Mouse (Mus musculus): ENCODE results near the gene Sez6l2. TPM values are rescaled to one million over a fixed set of nuclear protein-coding genes. Genes with fewer than 3 reads are reported as not detected.

The Sez6l2 gene
- polyA plus RNA-seq, 1 experiment from 2014 or later: 0.68 TPM

DNA sequence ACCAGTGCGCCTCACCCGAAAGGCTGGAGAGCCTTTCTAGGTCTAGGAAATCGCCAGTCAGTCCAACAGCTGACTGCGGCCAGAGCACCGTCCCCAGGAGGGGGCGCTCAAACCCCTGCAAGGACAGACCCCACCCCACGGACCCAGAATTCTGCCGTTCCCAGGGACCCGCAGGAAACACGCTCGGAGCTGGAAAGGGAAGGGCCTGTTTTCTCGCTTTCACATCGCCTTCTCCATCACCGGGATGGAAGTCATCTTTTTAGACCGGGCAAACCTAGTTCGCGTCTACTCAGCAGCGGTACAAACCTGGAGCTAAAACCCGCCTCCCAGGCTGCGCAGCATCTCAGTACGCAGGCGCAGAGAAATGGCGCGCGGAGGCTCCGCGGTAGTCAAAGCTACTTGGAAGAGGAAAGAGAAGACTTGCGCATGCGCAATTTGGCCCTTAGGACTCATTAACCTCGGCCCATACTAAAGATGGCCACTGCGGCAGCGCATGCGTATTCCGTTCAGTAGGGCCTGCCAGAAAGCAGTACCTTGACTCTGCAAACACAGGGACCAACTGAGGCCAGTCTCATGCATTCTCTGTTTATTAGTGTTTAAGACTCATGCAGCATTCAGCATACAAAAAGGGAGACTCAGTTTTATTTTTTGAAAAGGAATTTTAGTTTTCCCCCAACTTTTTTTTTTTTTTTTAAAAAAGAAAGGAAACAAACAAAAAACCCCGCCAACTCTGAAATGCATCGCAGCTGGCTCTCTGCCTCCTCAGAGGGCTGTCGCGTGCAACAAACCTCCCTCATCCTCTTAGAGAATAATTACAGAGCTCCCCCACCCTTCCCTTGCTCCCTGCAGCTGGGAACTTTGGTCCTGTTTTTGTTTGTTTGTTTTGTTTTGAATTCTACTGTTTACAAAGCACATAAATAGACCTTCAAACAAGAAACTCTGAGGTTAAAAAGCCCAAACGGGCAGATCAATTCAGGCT is 66.9 kb downstream of the Sez6l2 start, which contains the start of gene Pagr1a:
Pagr1a (minus strand) TSS at position 382 of the 979 bp plus-strand sequence.
- TF ChIP-seq CTCF (IDR thresholded peaks at IDR 0.05; ENCODE audit: low read depth): peak; percentile 91
- peak within 1 kb of the TSS; percentile 97 for H3K27ac ChIP-seq (ENCODE audit: low read depth)
- peak within 1 kb of the TSS; percentile 73 for H3K4me3 ChIP-seq (ENCODE audit: low read depth, low read length)
- peaks cover 49% of the 10 kb centered on the region for H3K36me3 ChIP-seq (ENCODE audit: insufficient read depth)
- DNase-seq: peak; percentile 100
- WGBS: 1% methylated on average over 39 of the region's 39 CpGs
- peak within 1 kb of the TSS; percentile 87 for H3K4me2 ChIP-seq
- H3K9me3 ChIP-seq (ENCODE audit: low read depth, low read length): no peaks in the 10 kb centered on the region
- ATAC-seq (ENCODE audit: insufficient read depth): peak; percentile 71
- peak within 1 kb of the TSS; percentile 88 for H3K9ac ChIP-seq
- peaks cover 5% of the 10 kb centered on the region for H3K4me1 ChIP-seq (ENCODE audit: insufficient read depth)
- no peaks in the 10 kb centered on the region for H3K27me3 ChIP-seq (ENCODE audit: insufficient read depth, low read length)

DNA sequence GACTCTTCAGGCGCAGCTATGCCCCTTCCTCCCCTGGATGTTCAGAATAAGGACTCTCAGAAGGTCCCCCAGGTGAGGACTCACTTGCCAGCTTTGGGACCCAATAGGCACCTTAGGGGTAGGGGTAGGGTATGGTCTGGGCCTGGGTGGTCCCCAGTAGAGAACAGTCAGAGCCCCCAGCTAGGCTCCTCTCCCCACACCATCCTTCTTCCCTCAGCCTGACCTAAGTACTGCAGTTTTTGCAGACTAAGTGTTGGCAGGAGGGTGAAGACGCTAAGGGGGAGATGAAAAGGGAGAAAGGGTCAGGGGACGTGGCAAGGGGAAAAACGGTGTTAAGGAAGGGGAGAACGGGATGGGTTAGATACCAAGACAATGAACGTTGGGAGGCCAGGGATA is 67.6 kb downstream of the Sez6l2 start:
- ATAC-seq (ENCODE audit: insufficient read depth) (no peak), DNase-seq (no peak)
- peak overlapping the region; percentile 87 for H3K4me2 ChIP-seq
- H3K36me3 ChIP-seq (ENCODE audit: insufficient read depth): peaks cover 49% of the 10 kb centered on the region
- WGBS: 21% methylated on average over 6 of the region's 6 CpGs
- no peaks in the 10 kb centered on the region for H3K27me3 ChIP-seq (ENCODE audit: insufficient read depth, low read length)
- peak overlapping the region; percentile 79 for H3K27ac ChIP-seq (ENCODE audit: low read depth)
- H3K9ac ChIP-seq: peak overlapping the region; percentile 41
- peaks cover 9% of the 10 kb centered on the region for H3K4me1 ChIP-seq (ENCODE audit: insufficient read depth)
- no peaks in the 10 kb centered on the region for H3K9me3 ChIP-seq (ENCODE audit: low read depth, low read length)
- 0 out of 2 replicates have a peak overlapping the region, but pooled peaks have one; percentile 73 for H3K4me3 ChIP-seq (ENCODE audit: low read depth, low read length)
- no peak for TF ChIP-seq CTCF (IDR thresholded peaks at IDR 0.05; ENCODE audit: low read depth)

DNA sequence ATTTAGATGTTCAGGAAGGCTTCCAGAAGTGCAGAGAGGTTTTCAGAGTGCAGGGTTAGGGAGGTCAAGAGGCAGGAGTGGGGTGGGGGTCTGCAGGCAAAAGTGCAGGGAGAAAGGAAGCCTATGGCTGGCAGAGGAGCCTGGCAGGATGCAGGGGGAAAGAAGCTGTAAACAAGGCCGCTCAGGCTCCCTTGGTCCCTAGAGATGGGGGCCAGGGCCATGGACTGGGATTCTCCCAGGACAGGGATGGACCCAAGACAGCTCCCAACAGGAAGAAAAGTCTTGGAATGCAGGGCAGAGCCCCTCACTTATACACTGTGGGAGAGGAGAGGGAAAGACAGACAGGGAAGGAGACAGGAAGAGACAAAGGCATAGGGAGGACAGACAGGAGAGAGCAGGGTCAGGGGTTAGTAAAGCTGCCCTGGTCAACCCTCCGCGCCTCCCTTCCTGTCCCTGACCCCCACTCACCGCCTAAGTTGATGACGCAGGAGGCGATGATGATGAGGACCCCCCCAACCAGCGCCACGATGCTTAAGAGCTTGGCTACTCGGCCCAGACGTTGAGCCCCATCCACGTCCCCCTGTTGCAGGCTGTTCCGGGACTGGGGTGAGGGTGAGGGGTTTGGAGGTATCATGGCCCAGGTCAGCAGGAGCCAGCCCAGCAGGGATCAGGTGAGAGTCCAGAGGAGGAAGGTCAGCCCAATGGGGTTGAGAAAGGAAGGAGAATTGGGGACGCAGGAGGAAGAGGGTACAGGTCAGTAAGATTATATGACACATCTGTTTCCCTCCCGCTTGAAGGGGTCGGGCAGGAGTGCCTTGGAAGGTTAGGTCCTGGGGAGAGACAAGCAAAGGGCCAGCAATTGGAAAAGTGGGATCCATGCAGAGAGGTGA is 68.3 kb downstream of the Sez6l2 start:
- DNase-seq: no peak
- Histone ChIP-seq H3K36me3 (ENCODE audit: insufficient read depth) (peaks cover 49% of the 10 kb centered on the region), H3K27me3 (ENCODE audit: insufficient read depth, low read length) (no peaks in the 10 kb centered on the region), H3K9ac (peak overlapping the region; percentile 41; the same call in 1 of the 2 replicates), H3K4me1 (ENCODE audit: insufficient read depth) (peaks cover 15% of the 10 kb centered on the region), H3K4me3 (ENCODE audit: low read depth, low read length) (no peak overlapping the region), H3K4me2 (peak overlapping the region; percentile 87; the same call in 1 of the 2 replicates), H3K9me3 (ENCODE audit: low read depth, low read length) (no peaks in the 10 kb centered on the region), H3K27ac (ENCODE audit: low read depth) (peak overlapping the region; percentile 79; the same call in 1 of the 2 replicates)
- ATAC-seq (ENCODE audit: insufficient read depth): no peak
- no peak for TF ChIP-seq CTCF (IDR thresholded peaks at IDR 0.05; ENCODE audit: low read depth)
- WGBS: 58% methylated on average over 15 of the region's 15 CpGs

DNA sequence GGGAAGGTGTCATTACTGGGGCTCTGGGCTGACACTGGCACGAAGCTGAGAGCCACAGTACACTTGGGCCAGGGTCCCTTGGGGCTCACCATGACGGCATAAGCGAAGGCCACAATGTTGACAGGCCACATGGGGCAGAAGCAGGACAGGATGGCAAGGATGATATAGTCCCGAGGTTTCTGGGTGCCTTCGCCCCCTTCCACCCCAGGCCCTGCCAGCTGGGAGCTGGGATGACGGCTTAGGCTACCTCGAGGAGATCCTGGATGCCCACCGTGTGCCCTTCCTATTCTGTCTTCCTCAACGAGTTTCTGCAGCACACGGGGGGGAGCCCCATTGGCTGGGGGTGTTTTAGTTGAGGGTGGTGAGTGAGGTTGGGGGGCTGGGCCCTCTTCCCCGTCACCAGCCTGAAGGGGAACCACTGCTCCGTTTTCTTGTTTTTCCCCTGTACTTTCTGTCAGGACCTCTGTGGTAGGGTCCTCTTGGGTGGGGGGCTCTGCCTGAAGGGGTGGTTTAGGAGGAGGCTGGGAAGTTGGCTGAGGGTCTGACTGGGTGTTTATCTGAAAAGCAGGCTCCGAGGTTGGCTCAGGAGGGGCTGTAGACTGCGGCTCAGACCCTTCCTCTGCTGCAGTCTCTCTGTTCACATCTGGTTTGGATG is 69.1 kb downstream of the Sez6l2 start:
- TF ChIP-seq CTCF (IDR thresholded peaks at IDR 0.05; ENCODE audit: low read depth): no peak
- peak overlapping the region; percentile 74 for H3K4me2 ChIP-seq
- WGBS: 73% methylated on average over 14 of the region's 14 CpGs
- H3K4me3 ChIP-seq (ENCODE audit: low read depth, low read length): peak overlapping the region; percentile 50
- no peaks in the 10 kb centered on the region for H3K27me3 ChIP-seq (ENCODE audit: insufficient read depth, low read length)
- H3K36me3 ChIP-seq (ENCODE audit: insufficient read depth): peaks cover 52% of the 10 kb centered on the region
- H3K9me3 ChIP-seq (ENCODE audit: low read depth, low read length): no peaks in the 10 kb centered on the region
- peak overlapping the region; percentile 50; the same call in 1 of the 2 replicates for H3K9ac ChIP-seq
- DNase-seq (no peak), ATAC-seq (ENCODE audit: insufficient read depth) (no peak)
- H3K27ac ChIP-seq (ENCODE audit: low read depth): peak overlapping the region; percentile 67; the same call in 1 of the 2 replicates
- H3K4me1 ChIP-seq (ENCODE audit: insufficient read depth): peaks cover 21% of the 10 kb centered on the region

DNA sequence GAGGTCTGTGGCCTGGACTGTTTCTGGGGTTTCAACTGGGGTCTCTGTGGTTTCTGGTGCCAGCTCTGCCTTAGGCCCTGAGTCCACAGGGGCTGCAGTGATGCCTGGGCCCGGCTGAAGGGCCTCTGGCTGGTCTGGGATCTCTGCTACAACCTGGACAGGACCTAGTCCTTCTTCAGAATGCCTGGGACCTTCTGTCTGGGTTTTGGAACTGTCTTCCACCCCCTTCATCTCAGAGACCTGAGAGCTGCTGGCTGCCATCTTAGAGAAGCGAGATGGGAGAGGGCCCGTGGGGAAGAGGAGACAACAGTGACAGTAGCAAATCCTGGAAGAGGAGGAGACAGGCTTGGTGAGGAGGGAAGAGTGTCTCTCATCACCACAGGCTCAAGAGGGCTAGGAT is 69.7 kb downstream of the Sez6l2 start:
- H3K4me2 ChIP-seq: peak overlapping the region; percentile 74
- H3K36me3 ChIP-seq (ENCODE audit: insufficient read depth): peaks cover 49% of the 10 kb centered on the region
- no peak for DNase-seq
- H3K4me1 ChIP-seq (ENCODE audit: insufficient read depth): peaks cover 21% of the 10 kb centered on the region
- 51% methylated on average over 3 of the region's 3 CpGs for WGBS
- peak overlapping the region; percentile 50; the same call in 1 of the 2 replicates for H3K9ac ChIP-seq
- H3K4me3 ChIP-seq (ENCODE audit: low read depth, low read length): peak overlapping the region; percentile 50
- TF ChIP-seq CTCF (IDR thresholded peaks at IDR 0.05; ENCODE audit: low read depth): no peak
- peak overlapping the region; percentile 67; the same call in 1 of the 2 replicates for H3K27ac ChIP-seq (ENCODE audit: low read depth)
- no peaks in the 10 kb centered on the region for H3K27me3 ChIP-seq (ENCODE audit: insufficient read depth, low read length)
- ATAC-seq (ENCODE audit: insufficient read depth): no peak
- no peaks in the 10 kb centered on the region for H3K9me3 ChIP-seq (ENCODE audit: low read depth, low read length)

Other genes with a start within 250 kb of the Sez6l2 start
- gene Coro1a, start 242.8 kb upstream of the Sez6l2 start, polyA plus RNA-seq (2014; fragmentation: Nextera tagmentation; extraction: Ambion mirVana): 29.2 and 29.3 TPM in 2 replicates
- 111 and 117 TPM in 2 replicates for gene Mapk3, start 191.0 kb upstream of the Sez6l2 start, polyA plus RNA-seq (2014; fragmentation: Nextera tagmentation; extraction: Ambion mirVana)
- gene Gdpd3, start 184.2 kb upstream of the Sez6l2 start, polyA plus RNA-seq (2014; fragmentation: Nextera tagmentation; extraction: Ambion mirVana): 3.3 and 3.4 TPM in 2 replicates
- gene Ypel3, start 173.6 kb upstream of the Sez6l2 start, polyA plus RNA-seq (2014; fragmentation: Nextera tagmentation; extraction: Ambion mirVana): 87.8 and 91.2 TPM in 2 replicates
- 0.28 TPM in 1 of 2 replicates, not detected in the other for gene Tbx6, start 169.1 kb upstream of the Sez6l2 start, polyA plus RNA-seq (2014; fragmentation: Nextera tagmentation; extraction: Ambion mirVana)
- gene Ppp4c, start 158.1 kb upstream of the Sez6l2 start, polyA plus RNA-seq (2014; fragmentation: Nextera tagmentation; extraction: Ambion mirVana): 278 and 300 TPM in 2 replicates
- 0.17 and 0.88 TPM in 2 replicates for gene Fam57b, start 152.9 kb upstream of the Sez6l2 start, polyA plus RNA-seq (2014; fragmentation: Nextera tagmentation; extraction: Ambion mirVana)
- gene 4930451I11Rik, start 118.9 kb upstream of the Sez6l2 start, polyA plus RNA-seq (2014; fragmentation: Nextera tagmentation; extraction: Ambion mirVana): not detected in 2 replicates
- gene Doc2a, start 103.1 kb upstream of the Sez6l2 start, polyA plus RNA-seq (2014; fragmentation: Nextera tagmentation; extraction: Ambion mirVana): 0.33 and 0.80 TPM in 2 replicates
- 19.9 and 26.7 TPM in 2 replicates for gene Hirip3, start 88.6 kb upstream of the Sez6l2 start, polyA plus RNA-seq (2014; fragmentation: Nextera tagmentation; extraction: Ambion mirVana)
- 92.9 and 99.7 TPM in 2 replicates for gene Ino80e, start 88.2 kb upstream of the Sez6l2 start, polyA plus RNA-seq (2014; fragmentation: Nextera tagmentation; extraction: Ambion mirVana)
- 34.8 and 40.1 TPM in 2 replicates for gene Taok2, start 65.9 kb upstream of the Sez6l2 start, polyA plus RNA-seq (2014; fragmentation: Nextera tagmentation; extraction: Ambion mirVana)
- gene Tmem219, start 27.6 kb upstream of the Sez6l2 start, polyA plus RNA-seq (2014; fragmentation: Nextera tagmentation; extraction: Ambion mirVana): 26.7 and 31.5 TPM in 2 replicates
- 12.1 and 15.7 TPM in 2 replicates for gene Kctd13, start 21.7 kb upstream of the Sez6l2 start, polyA plus RNA-seq (2014; fragmentation: Nextera tagmentation; extraction: Ambion mirVana)
- gene Asphd1, start 981 bp upstream of the Sez6l2 start, polyA plus RNA-seq (2014; fragmentation: Nextera tagmentation; extraction: Ambion mirVana): 0.39 TPM in 1 of 2 replicates, not detected in the other
- 86.1 and 92.8 TPM in 2 replicates for gene Cdipt, start 25.4 kb downstream of the Sez6l2 start, polyA plus RNA-seq (2014; fragmentation: Nextera tagmentation; extraction: Ambion mirVana)
- 1.5 TPM in 2 replicates for gene Cdiptos, start 25.5 kb downstream of the Sez6l2 start, polyA plus RNA-seq (2014; fragmentation: Nextera tagmentation; extraction: Ambion mirVana)
- gene Mvp, start 64.1 kb downstream of the Sez6l2 start, polyA plus RNA-seq (2014; fragmentation: Nextera tagmentation; extraction: Ambion mirVana): 7.7 and 8.0 TPM in 2 replicates
- 0.85 TPM in 1 of 2 replicates, not detected in the other for gene Pagr1b, start 65.9 kb downstream of the Sez6l2 start, polyA plus RNA-seq (2014; fragmentation: Nextera tagmentation; extraction: Ambion mirVana)
- 21.9 and 44.5 TPM in 2 replicates for gene Pagr1a, start 66.8 kb downstream of the Sez6l2 start, polyA plus RNA-seq (2014; fragmentation: Nextera tagmentation; extraction: Ambion mirVana)
- gene Gm42742, start 70.5 kb downstream of the Sez6l2 start, polyA plus RNA-seq (2014; fragmentation: Nextera tagmentation; extraction: Ambion mirVana): 37.4 and 54.0 TPM in 2 replicates
- 4.7 and 5.9 TPM in 2 replicates for gene Prrt2, start 70.6 kb downstream of the Sez6l2 start, polyA plus RNA-seq (2014; fragmentation: Nextera tagmentation; extraction: Ambion mirVana)
- gene Maz, start 76.5 kb downstream of the Sez6l2 start, polyA plus RNA-seq (2014; fragmentation: Nextera tagmentation; extraction: Ambion mirVana): 74.3 and 90.8 TPM in 2 replicates
- gene Kif22, start 91.9 kb downstream of the Sez6l2 start, polyA plus RNA-seq (2014; fragmentation: Nextera tagmentation; extraction: Ambion mirVana): 168 and 180 TPM in 2 replicates
- not detected in 2 replicates for gene Zg16, start 136.8 kb downstream of the Sez6l2 start, polyA plus RNA-seq (2014; fragmentation: Nextera tagmentation; extraction: Ambion mirVana)
- gene AI467606, start 140.8 kb downstream of the Sez6l2 start, polyA plus RNA-seq (2014; fragmentation: Nextera tagmentation; extraction: Ambion mirVana): 6.3 and 6.5 TPM in 2 replicates
- 0.22 and 0.47 TPM in 2 replicates for gene Qprt, start 171.7 kb downstream of the Sez6l2 start, polyA plus RNA-seq (2014; fragmentation: Nextera tagmentation; extraction: Ambion mirVana)
- 0.20 TPM in 1 of 2 replicates, not detected in the other for gene Spn, start 187.3 kb downstream of the Sez6l2 start, polyA plus RNA-seq (2014; fragmentation: Nextera tagmentation; extraction: Ambion mirVana)
- 54.6 and 59.6 TPM in 2 replicates for gene Cd2bp2, start 245.5 kb downstream of the Sez6l2 start, polyA plus RNA-seq (2014; fragmentation: Nextera tagmentation; extraction: Ambion mirVana)